9 mouse cellular contexts compared by ENCODE assay signal in genomic region chr5:113209898-113210297, GRCm38 (mm10). TPM values are rescaled to one million over a fixed set of nuclear protein-coding genes. Genes with fewer than 3 reads are reported as not detected.
DNase-seq lines count a peak whose midpoint lies in the region; ATAC-seq and TF ChIP-seq lines count a peak whose summit lies in the region.
"Had no signal": no experiment of that assay in that cellular context is flagged by ENCODE, and none has a peak within 500 bp of the region (broad histone marks: within the 10 kb centered on the region; RNA-seq: fewer than 3 reads in every experiment).

No protein-coding gene starts in this region.

- no peaks in the 10 kb centered on the region for H3K9me3 ChIP-seq in forebrain, embryonic 13.5 days (replicated peaks)
- no peaks in the 10 kb centered on the region for H3K9me3 ChIP-seq in kidney, postnatal 0 days (replicated peaks; ENCODE audit: low read length)
- H3K9me3 ChIP-seq in midbrain, embryonic 15.5 days: no peaks in the 10 kb centered on the region

- peak; percentile 58 for DNase-seq in kidney, adult 9 months
- no peak for DNase-seq in kidney, adult 18-20 months
- peak; percentile 21 for DNase-seq in kidney, postnatal 0 days (ENCODE audit: low spot score)
- no peak for DNase-seq in left cerebral cortex, adult 8-10 months (ENCODE audit: low spot score in 2 of 2)
- no peak for DNase-seq in left cerebral cortex, postnatal 4 days
- DNase-seq in right cerebral cortex, postnatal 36 days (ENCODE audit: low spot score in 2 of 2): no peak

- H3K4me3 ChIP-seq in forebrain, embryonic 13.5 days: no peak overlapping the region
- no peak overlapping the region for H3K4me3 ChIP-seq in kidney, postnatal 0 days (replicated peaks; ENCODE audit: low read depth, low read length)
- H3K4me3 ChIP-seq in midbrain, embryonic 15.5 days: no peak overlapping the region
- H3K4me3 ChIP-seq: erythroblast, embryonic 14.5 days had no signal

- H3K4me1 ChIP-seq in forebrain, embryonic 13.5 days: peaks cover 23% of the 10 kb centered on the region
- H3K4me1 ChIP-seq in kidney, postnatal 0 days (replicated peaks; ENCODE audit: insufficient read depth, low read length): peaks cover 31% of the 10 kb centered on the region
- peaks cover 5% of the 10 kb centered on the region; the same call in 1 of the 2 replicates for H3K4me1 ChIP-seq in midbrain, embryonic 15.5 days

- TF ChIP-seq CTCF in kidney, postnatal 0 days (IDR thresholded peaks at IDR 0.05; ENCODE audit: low read depth): no peak

- H3K27me3 ChIP-seq in forebrain, embryonic 13.5 days: no peaks in the 10 kb centered on the region
- H3K27me3 ChIP-seq in kidney, postnatal 0 days (ENCODE audit: insufficient read depth, low read length): no peaks in the 10 kb centered on the region
- H3K27me3 ChIP-seq in midbrain, embryonic 15.5 days (replicated peaks): no peaks in the 10 kb centered on the region

- peak overlapping the region; percentile 78 for H3K27ac ChIP-seq in forebrain, embryonic 13.5 days
- peak overlapping the region; percentile 85 for H3K27ac ChIP-seq in kidney, postnatal 0 days
- peak overlapping the region; percentile 18; the same call in 1 of the 2 replicates for H3K27ac ChIP-seq in midbrain, embryonic 15.5 days

- 0 out of 2 replicates have a peak overlapping the region, but pooled peaks have one; percentile 14 for H3K9ac ChIP-seq in forebrain, embryonic 13.5 days
- 0 out of 2 replicates have a peak overlapping the region, but pooled peaks have one; percentile 18 for H3K9ac ChIP-seq in kidney, postnatal 0 days (ENCODE audit: low read depth, low read length)
- H3K9ac ChIP-seq in midbrain, embryonic 15.5 days: no peak overlapping the region

- WGBS in forebrain, embryonic 13.5 days: 90% methylated on average over 13 of the region's 13 CpGs
- WGBS in kidney, postnatal 0 days: 73% methylated on average over 13 of the region's 13 CpGs
- WGBS in midbrain, embryonic 15.5 days: 86% methylated on average over 13 of the region's 13 CpGs

- no peak for ATAC-seq in forebrain, embryonic 13.5 days
- no peak for ATAC-seq in kidney, postnatal 0 days (replicated peaks; ENCODE audit: low FRiP score, low read depth)
- no peak for ATAC-seq in midbrain, embryonic 15.5 days (replicated peaks)

- H3K4me2 ChIP-seq in forebrain, embryonic 13.5 days: no peak overlapping the region
- no peak overlapping the region for H3K4me2 ChIP-seq in kidney, postnatal 0 days (ENCODE audit: low read length)
- no peak overlapping the region for H3K4me2 ChIP-seq in midbrain, embryonic 15.5 days

- H3K36me3 ChIP-seq in forebrain, embryonic 13.5 days (ENCODE audit: poor library complexity, severe bottlenecking): no peaks in the 10 kb centered on the region
- no peaks in the 10 kb centered on the region for H3K36me3 ChIP-seq in kidney, postnatal 0 days (ENCODE audit: insufficient read depth, low read length)
- H3K36me3 ChIP-seq in midbrain, embryonic 15.5 days (replicated peaks): no peaks in the 10 kb centered on the region

- intact Hi-C loops in left cerebral cortex, postnatal 4 days (cut with DNase I): no loop called here

RNA-seq across cellular contexts. Expression of gene 2900026A02Rik, which starts 11.1 kb away (rescaled TPM):
- polyA plus RNA-seq in forebrain, embryonic 13.5 days (2015; fragmentation: Nextera tagmentation; extraction: Ambion mirVana): 4.3 and 5.1 TPM in 2 replicates
- 4.8 and 5.0 TPM in 2 replicates for polyA plus RNA-seq in kidney, postnatal 0 days (2015; fragmentation: Nextera tagmentation; extraction: Ambion mirVana)
- polyA plus RNA-seq in midbrain, embryonic 15.5 days (2015; fragmentation: Nextera tagmentation; extraction: Ambion mirVana): 3.9 TPM in 2 replicates
- total RNA-seq in left cerebral cortex, adult 8-10 months (2022): 10 to 100 TPM; 33.9 to 38.7 (median 35.5) TPM
- total RNA-seq in left cerebral cortex, postnatal 4 days (2021): 10 to 100 TPM; 40.1 to 41.4 TPM

RNA-seq across cellular contexts. Expression of gene Tmem211, which starts 16.8 kb away (rescaled TPM):
- not detected in 2 replicates for polyA plus RNA-seq in forebrain, embryonic 13.5 days (2015; fragmentation: Nextera tagmentation; extraction: Ambion mirVana)
- polyA plus RNA-seq in kidney, postnatal 0 days (2015; fragmentation: Nextera tagmentation; extraction: Ambion mirVana): 0.12 and 0.22 TPM in 2 replicates
- polyA plus RNA-seq in midbrain, embryonic 15.5 days (2015; fragmentation: Nextera tagmentation; extraction: Ambion mirVana): 0.09 and 0.14 TPM in 2 replicates
- total RNA-seq in left cerebral cortex, adult 8-10 months (2022): not detected
- total RNA-seq in left cerebral cortex, postnatal 4 days (2021): under 1 TPM in 1 of 2 experiments, not detected in 1; 0.18 TPM
- polyA plus RNA-seq: erythroblast, embryonic 14.5 days had no signal

Comparison
In these comparisons a context has a peak if more than half of its experiments do, and no peak if none do; other contexts are left out.
1. DNase-seq: peak in kidney, adult 9 months (single experiment) and kidney, postnatal 0 days (single experiment); none in kidney, adult 18-20 months (single experiment), left cerebral cortex, adult 8-10 months (0 of 2), left cerebral cortex, postnatal 4 days (single experiment) and right cerebral cortex, postnatal 36 days (0 of 2).
2. H3K27ac ChIP-seq: peak in every context shown above with its lines; median percentile 85 in kidney, postnatal 0 days; 78 in forebrain, embryonic 13.5 days; 18 in midbrain, embryonic 15.5 days.